Mouse (Mus musculus) layer of hippocampus, adult 9-10 months (tissue): ENCODE results near the gene Tas2r119.

Source experiments
- DNase-seq: peaks from one replicate; pipeline ENCODE4 v3.0.0; 2022; ENCODE audit warnings: low spot score

Tas2r119 gene

GRCm38 (mm10) chr15:32226381-32226780 lies 49.3 kb downstream of the Tas2r119 start:
- no peak for DNase-seq

- no peak for DNase-seq
These were observed 49.9 kb downstream of the Tas2r119 start for GRCm38 (mm10) chr15:32226888-32227395.
